Mouse (Mus musculus) gastrocnemius, postnatal 14 days (tissue): Measurements from ENCODE around the gene Ttc25. TPM values are rescaled to one million over a fixed set of nuclear protein-coding genes. Genes with fewer than 3 reads are reported as not detected.
A peak's percentile ranks its signal among the peaks of the same experiment; 100 is the strongest.

Source experiments
- DNase-seq: peaks from one replicate; pipeline ENCODE4 v3.0.0; 2021; ENCODE audit warnings: mixed read lengths
- intact Hi-C: fragments of 180-260 bp; cut with DNase I; formaldehyde crosslinking; loops from one replicate; pipeline ENCODE4 v1.15.1; 2025; ENCODE audit warnings: low total_unique reads
- long read RNA-seq, 2 experiments: library from polyadenylated mRNA; stranded (forward); transcript quantifications; one replicate each; pipeline ENCODE4 v2.0.0; 2021
- total RNA-seq, 2 experiments: library from RNA; stranded (reverse); gene quantifications; 2 replicates each; pipeline ENCODE4 v1.2.3; 2021

Gene Ttc25
- total RNA-seq: under 1 TPM; 0.14 to 0.16 TPM
- long read RNA-seq, experiment 1: 0 reads
- long read RNA-seq, experiment 2: 0 reads

DNA sequence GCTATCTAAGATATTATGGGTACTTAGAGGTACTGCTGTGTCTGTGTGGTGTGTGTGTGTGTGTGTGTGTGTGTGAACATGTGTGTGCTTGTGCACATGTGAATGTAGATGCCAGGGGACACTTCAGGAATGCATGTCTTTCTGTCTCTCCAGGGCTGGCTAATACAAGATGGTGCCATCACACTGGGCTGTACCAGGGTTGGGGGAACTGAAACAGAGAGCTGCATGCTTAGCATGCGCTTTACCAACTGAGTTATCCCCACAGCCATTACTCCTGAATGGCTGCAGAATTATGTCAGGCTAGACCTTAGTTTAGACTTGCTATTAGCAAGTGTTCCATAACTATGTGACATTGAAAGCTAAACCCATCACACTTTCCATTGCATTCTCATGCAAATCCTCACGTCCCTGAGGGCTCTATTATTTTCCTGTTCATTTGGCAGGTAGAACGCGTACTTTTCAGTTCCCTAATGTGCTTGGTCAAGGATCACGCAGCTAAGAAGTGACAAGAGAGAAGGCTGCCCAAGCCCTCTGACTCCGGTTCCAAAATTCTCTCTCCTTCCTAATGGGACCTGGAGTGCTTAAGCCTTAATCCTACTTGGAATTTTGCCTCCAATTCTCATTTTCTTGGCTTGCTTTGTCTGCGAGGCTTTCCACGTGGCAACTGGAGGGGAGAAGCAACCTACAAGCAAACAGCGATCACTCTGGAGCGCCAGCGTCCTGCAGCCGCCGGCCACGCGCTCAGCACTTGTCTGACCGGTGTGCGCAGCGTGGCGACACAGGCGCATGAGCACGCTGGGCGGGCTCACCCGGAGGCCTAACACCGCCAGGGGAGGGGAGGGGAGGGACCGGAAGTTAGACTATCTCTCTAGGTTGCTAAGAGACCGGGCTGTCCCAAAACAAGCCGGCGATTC lies at the start of gene Ttc25:
Ttc25 (plus strand) TSS at position 776 of the 914 bp plus-strand sequence.
- DNase-seq: peak; percentile 91
- intact Hi-C loops: no loop called here

DNA sequence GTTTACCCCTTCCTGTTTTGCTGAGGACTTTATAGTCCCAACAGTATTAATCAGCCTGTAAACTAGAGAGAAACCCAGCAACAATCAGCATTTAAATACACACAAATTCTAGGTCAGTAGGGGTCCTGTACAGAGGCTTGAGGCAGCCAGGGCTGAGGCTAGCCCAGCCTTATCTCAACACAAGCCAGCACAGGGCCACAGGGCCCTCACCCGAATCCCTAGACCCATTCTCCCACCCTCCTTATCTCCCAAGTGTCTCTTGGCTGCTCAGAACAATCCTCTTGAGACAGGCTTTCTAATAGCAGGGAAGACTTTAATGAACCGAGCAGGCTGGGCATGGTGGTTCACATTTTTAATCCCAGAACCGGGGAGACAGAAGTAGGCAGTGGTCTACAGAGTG lies 45.2 kb upstream of the Ttc25 start:
- intact Hi-C loops: no loop called here
- no peak for DNase-seq

DNA sequence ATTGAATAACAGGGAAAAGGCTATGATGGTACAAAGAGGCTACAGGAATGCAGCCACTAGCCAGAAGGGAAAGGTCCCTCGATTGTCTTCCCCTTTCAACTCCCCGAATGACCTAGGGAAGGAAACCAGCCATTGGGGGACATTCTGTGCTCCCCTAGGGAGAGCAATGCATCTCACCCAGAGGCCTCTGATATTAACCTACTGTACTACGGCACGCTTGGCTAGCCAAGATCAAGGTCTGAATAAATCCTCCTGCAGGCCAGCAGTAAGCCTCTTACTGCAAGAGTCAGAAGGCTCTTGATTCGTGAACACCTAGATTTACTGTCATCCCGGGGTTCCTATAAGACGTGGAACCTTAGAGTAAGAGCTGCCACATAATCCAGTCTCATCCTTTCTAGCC lies 44.8 kb upstream of the Ttc25 start:
- DNase-seq: no peak
- intact Hi-C loops: no loop called here

DNA sequence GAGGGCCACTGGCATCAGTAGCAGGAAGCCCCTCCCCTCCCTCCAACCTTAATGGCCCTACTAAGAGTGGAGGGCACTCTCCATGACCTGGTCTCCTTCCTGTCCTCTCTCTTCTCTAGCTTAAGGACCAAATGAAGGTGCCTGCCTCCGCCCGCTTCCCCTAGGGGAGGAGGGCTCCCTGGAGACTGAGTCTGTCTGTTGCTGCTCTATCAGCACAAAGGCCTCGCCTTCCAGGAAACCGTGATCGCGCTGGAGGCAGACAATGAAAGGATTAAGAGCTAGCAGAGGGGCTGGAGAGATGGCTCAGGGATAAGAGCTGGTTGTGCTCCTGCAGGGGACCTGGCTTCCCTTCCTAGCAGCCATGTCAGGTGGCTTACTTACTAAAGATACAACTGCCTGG lies 44.1 kb upstream of the Ttc25 start:
- intact Hi-C loops: no loop called here
- DNase-seq: no peak

DNA sequence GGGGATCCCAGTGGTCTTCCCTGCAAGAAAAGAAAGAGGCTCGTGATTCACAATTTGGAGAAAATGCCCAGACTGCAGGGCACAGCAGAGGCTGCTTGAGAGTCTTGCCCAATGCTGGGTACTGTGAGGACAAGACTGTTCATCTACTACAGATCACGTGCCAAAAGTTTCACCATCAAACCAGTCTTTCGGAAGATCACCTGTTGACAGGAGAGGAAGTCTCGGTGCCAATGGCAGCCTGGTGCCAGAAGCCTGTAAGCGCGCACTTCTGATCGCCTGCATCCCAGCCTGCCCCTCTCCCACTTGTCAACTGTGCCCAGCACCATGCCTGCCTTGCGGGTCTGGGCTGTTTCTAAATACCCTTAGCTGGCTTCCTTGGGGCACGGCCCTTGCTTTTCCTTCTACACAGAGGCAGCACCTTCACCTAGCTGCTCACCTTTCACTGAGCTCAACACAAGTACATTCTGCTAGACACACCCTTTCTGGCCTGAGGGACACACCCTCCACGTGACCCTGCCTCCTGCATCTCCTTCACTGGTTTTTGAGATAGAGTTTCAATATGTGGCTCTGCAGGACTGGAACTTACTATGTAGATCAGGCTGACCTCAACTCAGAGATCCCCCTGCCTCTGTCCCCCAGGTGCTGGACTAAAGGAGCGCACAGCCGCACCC lies 40.3 kb upstream of the Ttc25 start:
- DNase-seq: no peak
- intact Hi-C loops: no loop called here

DNA sequence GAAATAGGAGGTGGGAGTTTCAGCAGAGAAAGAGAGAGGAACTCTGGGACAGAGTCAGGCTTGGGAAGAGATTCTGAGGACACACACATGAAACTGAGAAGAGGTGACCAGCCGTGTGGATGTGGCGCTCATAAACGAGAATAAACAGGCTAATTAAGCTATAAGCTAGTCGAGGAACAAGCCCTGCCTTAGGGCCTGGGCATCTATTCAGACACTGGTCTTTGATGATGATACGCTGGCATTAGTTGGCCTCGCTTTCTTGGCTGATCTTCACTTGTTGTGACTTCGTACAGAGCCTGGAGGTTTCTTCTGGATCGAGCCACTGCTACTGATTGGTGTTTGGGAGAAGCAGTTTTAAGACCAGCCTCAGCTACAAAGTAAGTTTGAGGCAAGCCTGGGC lies 39.4 kb upstream of the Ttc25 start:
- DNase-seq: no peak
- intact Hi-C loops: no loop called here

DNA sequence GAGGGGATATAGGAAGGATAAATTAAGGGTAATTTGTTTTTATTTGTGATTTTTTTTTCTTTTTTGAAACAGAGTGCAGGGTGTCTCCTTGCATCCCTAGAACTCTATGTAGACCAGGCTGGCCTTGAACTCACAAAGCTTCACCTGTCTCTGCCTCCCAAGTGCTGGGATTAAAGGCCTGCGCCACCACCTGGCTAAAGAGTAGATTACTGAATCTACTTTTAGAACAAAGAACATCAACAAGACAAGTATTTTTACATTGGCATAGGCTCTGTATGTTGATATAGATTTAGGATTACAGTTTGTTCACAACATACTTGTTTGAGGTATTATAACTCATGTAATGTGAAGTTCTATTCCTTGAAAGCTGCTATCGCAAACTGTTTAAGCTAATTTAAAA lies 34.9 kb upstream of the Ttc25 start:
- intact Hi-C loops: no loop called here

DNA sequence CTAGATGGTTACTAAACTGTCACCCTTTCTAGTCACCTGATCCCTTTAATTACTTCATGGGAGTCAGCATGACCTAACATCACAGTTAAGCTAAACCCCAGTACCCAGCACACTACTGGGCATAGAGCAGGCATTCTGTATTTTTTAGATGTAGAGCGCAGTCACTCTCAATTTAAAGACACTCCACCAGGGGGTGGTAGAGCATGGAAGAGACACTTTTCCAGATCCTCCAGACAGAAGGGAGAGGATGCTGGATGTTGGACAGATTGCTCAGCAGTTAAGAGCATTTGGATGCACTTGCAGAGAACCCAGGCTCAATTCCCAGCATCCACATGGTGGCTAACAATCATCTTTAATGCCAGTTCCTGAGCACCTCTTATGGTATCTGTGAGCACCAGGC lies 33.0 kb upstream of the Ttc25 start:
- no peak for DNase-seq
- intact Hi-C loops: no loop called here

More for the DNA sequence above, 34.9 kb upstream of the Ttc25 start:
- DNase-seq: no peak

DNA sequence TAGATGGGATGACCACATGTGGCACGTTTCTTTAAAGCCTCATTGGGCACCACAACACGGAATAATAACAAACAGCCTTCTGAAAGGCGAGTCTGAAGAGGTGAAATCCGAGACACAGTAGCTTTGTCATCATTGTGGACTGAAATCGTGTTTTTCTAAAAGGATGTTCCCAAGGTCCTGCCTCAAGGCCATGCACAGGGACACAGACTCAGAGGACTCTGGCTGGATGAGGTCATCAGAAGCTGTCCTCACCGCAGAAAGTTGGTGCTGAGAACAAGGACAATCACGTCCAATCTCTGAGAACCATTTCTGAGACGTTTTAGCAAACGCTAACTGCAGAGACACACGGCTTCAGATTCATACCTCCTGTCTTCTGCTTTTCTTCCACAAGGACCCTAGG lies 31.7 kb upstream of the Ttc25 start:
- intact Hi-C loops: no loop called here
- no peak for DNase-seq

DNA sequence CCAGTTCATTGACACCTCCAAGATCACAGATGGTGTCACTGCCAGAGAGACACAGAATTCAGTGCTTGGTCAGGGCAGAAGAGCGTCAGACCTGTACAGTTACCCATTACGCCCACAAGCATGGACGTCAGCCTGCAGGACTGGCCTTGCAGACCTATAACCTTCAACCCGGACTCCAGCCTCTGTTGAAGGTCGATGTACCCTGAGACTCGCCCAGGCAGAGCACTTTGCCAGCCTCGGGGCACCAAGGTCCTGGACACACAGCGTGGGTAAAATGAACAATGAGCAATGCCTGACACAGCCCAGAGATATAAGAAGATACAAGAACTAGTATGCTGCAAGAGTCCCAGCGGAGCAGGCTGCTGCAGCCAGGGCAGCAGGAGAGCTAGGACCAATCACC lies 30.3 kb upstream of the Ttc25 start:
- intact Hi-C loops: loop anchor here (5.0 kb wide), 1 partner anchor 37 kb away; no protein-coding TSS in a partner anchor
- DNase-seq: no peak

DNA sequence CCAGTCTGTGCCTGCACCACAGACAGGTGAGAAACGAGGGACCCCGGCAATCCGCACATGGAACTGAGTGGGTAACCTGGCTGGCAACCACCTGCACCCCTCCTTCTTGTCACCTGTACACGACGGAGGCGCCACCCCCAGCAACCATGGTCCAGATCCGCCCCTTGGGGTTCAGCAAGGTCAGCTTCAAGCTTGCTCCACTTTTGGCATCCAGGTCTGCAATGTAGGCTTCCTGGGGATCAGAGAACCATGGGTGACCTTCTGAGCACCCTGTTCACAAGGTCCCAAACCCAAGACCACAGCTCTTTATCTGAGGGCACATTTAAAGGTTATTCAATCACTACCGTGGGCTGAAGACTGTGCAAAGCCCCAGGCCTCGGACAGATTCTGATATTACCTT lies 29.6 kb upstream of the Ttc25 start:
- intact Hi-C loops: loop anchor here (5.0 kb wide), 1 partner anchor 37 kb away; no protein-coding TSS in a partner anchor
- no peak for DNase-seq

DNA sequence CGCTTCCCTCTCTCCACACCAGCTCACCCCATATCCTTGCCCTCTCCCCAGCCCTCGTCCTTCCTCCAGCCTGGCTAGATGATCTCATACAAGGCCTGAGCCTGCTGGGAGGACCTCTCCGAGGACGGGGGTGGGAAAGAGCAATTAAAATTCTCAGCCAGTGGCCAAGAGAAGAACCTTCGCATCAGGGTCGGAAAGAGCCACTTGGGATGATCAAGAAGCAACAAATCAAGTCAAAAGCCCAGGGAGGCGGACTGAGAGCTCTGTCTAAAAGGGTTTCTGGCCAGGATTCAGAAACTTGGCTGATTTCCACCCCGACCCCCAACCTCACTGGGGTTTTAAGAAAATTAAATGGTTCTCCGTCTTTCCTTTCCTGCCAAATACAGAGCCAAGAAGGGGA lies 29.1 kb upstream of the Ttc25 start:
- intact Hi-C loops: loop anchor here (5.0 kb wide), 1 partner anchor 36 kb away; no protein-coding TSS in a partner anchor
- DNase-seq: no peak

DNA sequence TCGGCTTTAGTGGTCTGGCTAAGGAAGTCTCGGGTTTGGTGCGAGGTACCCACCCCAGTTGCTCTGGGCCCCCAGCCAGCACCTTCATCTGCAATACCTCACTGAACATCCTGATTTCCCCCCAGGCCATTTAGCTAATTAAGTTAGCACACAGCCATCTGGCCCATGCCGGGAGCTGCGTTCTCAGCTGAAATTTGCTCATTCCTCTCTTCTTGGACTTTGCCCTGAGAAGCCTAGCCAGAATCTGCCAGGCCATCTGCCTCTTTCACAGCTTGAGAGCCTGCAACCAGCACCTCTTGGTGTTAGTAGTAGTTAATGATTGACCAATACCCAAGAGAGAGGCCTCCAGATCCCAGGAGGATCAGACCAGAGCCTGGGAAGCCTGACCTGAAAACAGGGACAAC lies 27.2 kb upstream of the Ttc25 start:
- intact Hi-C loops: loop anchor here (5.0 kb wide), 1 partner anchor 34 kb away; no protein-coding TSS in a partner anchor
- no peak for DNase-seq

DNA sequence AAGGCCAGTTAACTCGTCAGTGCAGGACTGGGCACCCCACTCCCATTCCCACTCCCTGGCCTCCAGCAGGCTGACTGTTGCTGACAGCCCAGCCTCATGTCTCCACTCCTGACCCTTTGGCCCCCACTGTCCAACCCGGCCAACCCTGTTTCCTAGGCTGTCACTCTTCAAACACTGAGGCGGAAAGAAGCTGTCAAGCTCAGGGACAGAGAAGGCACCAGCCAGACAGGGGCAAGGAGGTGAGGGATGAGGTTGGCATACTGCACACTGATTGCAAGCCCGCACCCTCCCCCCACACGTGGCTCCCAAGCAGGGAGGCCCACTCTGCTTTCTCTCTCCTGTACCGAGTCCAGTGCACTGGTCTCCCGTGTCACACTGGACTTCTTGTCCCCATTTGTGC lies 26.2 kb upstream of the Ttc25 start:
- intact Hi-C loops: loop anchor here (5.0 kb wide), 1 partner anchor 33 kb away; no protein-coding TSS in a partner anchor
- no peak for DNase-seq

DNA sequence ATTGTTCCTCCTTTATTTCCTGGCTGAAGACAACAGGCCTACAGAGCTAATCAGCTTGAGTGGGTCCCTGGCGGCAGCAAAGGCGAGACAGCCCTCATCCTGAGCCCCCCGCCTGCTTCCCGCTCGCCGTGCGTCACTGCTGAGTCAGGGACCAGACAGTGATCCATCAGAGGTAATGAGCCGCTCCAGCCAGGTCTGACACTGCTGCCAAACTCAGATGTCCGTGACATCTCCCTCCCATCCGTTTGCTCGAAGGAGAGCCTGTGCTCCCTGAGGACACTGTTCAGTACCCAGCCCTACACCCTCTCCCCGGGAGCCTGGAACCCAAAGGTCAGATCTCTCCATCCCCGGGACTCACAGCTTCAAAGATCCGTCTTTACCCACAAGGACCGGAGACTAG lies 24.6 kb upstream of the Ttc25 start:
- DNase-seq: no peak
- intact Hi-C loops: no loop called here

DNA sequence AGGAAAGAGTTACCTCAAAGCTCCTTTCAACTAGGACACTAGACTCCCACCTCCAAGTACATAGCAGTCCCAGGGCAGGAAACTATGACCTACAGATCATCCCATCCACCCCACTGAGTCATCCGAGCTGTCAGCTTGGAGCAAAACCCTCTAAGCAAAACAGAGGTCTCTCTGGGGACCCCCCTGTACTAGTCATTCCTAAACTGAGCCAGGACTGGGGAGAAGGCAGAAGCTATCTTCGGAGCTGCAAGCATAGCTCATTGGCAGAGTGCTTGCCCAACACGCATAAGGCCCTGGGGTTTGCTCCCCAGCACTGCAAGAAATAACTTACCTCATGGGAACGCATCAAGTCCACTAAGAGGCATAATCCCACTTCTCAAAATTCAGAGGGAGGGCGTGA lies 21.0 kb upstream of the Ttc25 start:
- DNase-seq: peak; percentile 49
- intact Hi-C loops: no loop called here

DNA sequence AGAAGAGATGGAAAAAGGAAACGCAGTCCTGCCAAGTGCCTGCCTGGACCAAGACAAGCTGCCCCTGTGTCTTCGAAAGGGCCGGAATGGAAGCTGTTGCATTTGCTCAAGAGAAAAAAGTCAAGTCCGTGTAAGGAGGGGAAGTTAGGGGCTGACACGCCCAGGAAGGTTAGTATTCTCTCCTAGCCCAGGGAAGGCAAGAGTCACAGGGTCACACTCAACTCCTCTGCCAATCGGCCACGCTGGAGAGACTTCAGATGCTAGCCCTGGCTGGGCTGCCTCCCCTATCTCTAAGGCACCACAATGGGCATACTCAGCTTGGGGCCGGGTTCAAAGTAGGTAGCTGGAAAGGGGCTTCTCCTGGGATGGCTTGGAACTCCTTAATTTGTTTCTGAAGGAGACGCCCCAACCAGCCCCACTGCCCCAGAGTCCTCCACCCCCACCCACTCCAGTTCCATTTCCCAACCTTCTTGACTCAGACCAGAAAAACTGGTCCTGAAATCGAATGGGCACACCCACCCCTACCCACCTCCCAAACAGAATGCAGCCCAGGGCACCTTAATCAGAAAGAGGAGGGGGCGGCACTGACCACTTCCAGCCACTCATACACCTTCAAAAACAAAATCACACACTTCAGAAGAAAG lies 20.3 kb upstream of the Ttc25 start:
- no peak for DNase-seq
- intact Hi-C loops: no loop called here

DNA sequence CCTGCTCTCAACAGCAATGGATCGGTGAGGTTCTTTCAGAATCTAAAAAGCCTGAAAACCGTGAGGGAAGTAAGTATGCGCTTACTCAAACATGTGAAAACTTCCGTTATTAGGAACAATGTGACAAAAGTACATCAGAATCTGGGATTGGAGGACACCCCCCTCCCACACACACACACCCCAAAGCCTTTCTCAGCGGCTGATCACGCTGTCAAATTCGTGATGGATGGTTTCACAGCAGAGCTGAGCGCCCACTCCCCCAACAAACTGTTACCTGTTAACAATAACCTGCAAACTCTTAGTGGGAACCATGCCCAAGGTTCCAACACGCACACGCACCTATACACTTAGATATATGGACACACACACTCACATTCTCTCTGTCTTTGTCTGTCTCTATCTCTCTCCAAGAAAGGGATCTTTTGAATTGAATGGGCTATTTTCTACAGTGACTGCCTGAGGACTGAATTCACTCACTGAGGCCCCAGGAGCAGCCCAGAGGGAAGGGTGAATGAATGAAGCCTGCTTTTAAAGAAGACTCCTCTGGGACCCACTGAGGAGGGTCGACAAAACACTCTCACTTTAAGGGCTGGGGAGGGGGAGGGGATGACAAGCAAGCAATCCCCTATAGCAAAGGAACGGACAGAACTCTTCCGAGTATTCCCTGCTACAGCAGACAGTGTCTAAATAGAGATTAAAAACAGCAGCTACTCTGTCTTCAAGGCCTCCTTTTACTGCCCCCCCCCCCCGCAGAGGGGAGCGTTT lies 19.2 kb upstream of the Ttc25 start:
- no peak for DNase-seq
- intact Hi-C loops: no loop called here

DNA sequence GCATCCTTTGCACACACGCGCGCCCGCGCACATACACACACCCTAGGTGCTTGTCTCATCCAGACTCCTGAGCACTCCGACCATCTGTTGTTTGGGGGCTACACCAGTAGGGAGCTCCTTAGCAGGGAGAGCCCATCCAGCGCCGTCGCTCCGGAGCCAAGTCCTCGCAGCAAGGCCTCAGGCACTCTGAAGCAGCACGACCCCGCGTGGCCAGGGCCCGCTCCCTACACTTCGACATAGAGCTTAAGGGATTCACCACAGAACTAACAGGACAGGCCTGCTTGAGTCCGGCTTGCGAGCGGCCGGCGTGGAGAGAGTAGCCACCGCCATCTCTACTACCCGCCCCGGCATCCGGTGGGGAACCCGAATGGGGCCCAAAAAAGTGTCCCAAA lies 18.3 kb upstream of the Ttc25 start:
- intact Hi-C loops: no loop called here
- peak; percentile 64 for DNase-seq
